Mouse (Mus musculus) testis, postnatal 14 days (tissue): ENCODE measurements at regions not wholly inside any gene's neighbourhood (a gene's known extent, or its start where the extent isn't known, plus 50 kb on each side); places are given as distances from the start of the nearest gene placed in this dataset.

ENCODE experiments used
- DNase-seq: peaks from one replicate; pipeline ENCODE4 v3.0.0; 2021; ENCODE audit warnings: low spot score

DNA sequence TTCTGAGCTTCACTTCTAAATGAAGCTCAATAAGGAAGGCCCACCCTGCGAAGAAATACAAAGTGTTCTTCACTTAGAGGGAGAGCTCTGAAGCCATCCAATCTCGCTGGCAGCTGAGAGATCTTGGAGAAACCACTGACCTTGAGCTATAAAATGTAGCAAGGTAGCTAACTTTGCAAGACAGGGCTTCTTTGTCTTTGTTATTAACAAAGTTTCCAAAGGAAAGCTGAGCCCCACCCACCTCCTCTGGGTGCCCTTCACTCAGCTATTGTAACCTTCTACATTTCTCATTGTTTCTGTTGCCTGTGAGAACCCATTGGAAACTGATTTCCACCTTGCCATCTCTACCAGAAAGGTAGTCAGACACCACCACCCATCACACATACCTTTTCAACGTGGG lies 57.2 kb upstream of the Usp9x start:
- peak; percentile 70 for DNase-seq

DNA sequence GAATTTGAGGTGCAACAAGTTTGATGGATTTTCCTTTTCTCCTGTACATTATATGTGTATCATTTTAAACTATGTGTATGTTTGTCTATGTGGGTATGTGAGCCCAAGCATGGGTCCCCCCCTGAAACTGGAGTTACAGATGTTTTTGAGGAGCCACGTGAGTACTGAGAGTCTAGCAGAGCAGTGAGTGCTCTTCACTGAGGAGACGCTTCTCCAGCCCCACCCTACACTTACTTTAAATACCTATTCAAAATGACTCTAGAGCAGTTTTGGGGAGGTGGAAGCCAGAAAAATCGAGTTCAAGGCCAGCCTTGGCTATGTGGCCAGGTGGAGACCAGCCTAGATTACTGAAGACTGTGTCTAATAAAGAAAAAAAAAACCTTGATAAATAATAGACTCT lies 58.2 kb upstream of the Usp9x start:
- no peak for DNase-seq

DNA sequence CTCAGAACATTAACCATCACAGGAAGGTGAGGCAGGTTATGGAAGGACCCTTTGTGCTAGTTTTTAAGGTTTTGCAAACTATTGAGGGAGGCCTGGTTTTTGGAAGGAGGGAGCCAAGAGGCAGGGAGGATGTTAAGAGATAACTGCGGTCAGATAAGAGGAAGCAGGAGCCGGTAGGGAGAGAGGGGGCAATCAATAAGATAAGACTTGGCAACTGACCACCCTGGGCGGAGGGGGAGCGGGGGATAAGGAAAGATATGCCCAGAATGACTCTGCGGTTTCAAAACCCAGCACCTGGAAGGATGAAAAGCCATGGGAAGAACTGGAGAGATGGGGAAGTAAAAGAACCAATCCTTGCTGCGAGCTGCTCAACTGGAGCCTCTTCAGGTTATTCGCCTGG lies 80.5 kb upstream of the Usp9x start:
- DNase-seq = no peak

DNA sequence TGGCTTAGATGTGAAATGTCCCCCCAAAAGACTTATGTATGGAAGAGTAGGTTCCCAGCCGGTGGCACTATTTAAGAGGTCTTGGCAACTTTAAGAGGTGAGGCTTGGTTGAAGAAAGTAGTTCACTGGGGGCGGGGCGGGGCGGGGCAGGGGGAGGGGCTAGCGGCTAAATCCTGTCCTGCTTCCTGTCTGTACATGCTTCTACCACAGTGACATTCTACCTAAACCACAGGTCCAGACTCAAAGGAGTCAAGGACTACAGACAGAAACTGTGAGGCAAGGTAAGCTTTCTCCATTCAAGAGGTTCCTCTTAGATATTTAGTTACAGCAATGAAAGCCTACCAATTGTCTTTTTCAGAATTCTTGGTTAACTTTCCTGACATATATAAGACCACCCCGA lies 93.6 kb upstream of the Usp9x start:
- no peak for DNase-seq

GRCm38 (mm10) chrX:12968979-12969746 lies 102.1 kb upstream of the Usp9x start:
- DNase-seq = no peak

GRCm38 (mm10) chrX:12959467-12960314 lies 111.6 kb upstream of the Usp9x start:
- DNase-seq = no peak

- DNase-seq = no peak
These were observed 112.4 kb upstream of the Usp9x start for GRCm38 (mm10) chrX:12958873-12959272.

DNA sequence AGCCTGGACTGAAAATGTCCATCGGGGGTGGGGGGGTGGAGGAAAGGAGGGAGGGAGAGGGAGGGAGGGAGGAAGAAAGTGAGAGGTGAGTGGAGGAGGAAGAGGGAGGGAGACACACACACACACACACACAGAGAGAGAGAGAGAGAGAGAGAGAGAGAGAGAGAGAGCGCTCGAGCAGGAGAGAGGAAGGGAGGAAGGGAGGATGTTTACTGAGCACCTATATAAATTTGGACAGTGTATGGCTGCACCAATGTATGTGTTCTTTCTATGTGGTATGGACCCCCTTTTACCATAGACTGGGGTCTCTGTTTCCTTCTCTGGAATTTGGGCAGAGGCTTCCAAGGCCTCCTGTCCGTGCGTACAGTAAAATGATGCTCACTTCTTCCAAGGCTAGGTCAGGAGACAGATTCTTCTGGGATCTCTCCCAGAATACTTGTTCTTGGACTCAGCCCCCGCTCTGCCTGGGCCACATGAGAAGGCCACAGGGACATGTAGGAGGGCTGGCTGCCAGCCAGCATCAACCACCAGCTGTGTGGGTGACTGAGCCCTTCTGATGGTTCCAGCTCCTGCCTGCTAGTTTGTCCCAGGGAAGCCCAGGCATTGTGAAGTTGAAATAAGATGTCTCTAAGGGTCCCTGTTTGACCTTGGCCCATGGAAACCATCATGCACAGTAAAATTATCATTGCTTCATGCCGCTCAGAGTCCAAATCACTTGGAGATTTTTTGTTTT lies 120.2 kb upstream of the Usp9x start:
- peak; percentile 69 for DNase-seq

DNA sequence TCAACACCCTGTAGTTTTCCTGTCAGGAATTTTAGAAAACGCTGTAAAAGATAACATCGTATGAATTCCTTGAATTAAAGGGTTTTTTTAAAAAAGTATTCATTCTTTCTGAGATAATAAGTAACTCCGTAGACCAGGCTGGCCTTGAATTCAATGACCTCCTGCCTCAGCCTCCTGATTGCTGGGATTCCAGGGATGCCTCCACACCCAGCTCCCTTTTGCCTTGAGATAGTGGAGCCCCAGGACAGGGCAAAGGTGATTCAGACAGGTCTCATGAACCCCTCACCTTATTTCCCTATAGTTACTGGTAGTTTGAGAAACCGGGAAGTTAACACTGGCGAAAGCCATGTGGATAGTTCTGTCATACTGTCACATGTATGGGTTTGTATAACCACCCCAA lies 128.8 kb upstream of the Usp9x start:
- DNase-seq = no peak

GRCm38 (mm10) chrX:12936406-12937172 lies 134.7 kb upstream of the Usp9x start:
- peak; percentile 28 for DNase-seq

DNA sequence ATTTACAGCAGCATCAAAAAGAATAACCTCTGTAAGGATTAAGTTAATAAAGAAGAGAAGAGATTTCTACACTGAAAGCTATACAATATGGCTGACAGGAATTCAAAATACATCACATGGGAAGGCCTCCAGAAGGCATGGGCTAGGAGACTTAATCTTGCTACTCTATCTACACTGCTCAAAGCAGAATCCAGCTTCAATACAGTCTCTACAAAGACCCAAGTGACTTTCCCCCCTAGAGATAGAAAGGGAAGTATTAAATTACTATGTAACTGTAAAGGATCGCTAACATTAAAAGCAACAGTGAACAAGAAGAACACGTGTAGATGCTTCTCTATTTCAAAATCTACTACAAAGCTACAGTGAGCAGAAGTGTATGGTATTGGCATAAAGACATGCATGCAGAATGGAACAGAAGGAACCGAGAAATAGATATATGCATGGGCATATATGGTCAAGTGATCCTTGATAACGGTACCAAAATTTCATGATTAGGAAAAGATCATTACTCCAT lies 137.9 kb upstream of the Usp9x start:
- no peak for DNase-seq

DNA sequence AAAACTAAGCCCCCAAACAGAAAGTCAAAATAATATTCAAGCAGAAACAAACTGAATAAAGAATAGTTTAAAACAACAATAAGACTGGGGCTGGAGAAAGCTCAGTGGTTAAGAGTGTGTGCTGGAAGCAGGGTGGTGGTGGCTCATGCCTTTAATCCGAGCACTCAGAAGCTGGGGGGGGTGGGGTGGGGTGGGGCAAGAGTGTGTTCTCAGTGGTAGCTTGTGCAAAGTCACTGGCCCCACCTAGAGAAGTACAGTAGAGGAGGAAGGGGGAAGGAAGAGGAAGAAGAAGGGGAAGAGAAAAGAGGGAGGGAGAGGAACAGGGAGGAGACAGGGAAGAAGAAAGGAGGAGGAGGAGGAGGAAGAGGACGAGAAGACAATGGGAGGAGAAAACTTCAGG lies 141.1 kb upstream of the Usp9x start:
- no peak for DNase-seq

DNA sequence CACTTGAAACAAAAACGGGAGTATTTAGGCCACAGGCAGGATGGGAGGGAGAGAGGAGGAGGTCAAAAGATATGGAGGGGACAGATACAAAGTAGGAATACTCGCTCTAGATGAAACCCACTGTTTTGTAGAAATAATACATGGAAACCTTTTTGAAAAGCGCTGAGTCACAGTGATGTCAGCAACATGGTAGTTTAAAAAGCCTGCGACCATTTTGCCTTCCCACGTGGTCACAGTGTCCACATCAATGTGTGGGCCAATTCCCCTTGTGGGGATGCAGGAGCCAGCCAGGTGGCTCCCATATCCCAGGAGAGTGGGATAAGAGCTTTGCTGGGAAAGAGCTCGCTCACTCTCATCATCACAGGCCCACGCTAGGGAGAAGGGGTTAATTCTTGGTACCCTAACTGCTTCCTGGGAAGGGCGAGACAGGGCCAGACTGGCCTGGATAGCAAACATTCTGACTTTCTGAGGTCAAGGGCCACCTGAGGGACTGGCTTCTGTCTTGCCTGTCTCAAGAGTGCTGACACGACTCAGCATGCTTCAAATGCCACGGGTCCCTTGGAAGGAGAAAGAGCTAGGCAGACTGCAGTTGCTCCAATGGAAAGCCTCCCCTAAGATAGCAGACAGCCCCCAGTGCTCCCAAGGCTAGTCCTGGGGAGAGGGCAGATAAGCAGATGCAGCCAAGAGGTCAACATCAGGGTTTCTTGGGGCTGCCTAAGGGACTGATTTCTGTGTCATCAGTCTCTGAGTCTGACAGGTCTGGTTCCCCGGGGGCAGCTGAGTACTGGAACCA lies 143.3 kb upstream of the Usp9x start:
- DNase-seq = no peak

- DNase-seq = no peak
These were observed 146.3 kb upstream of the Usp9x start for GRCm38 (mm10) chrX:12924705-12925644.

DNA sequence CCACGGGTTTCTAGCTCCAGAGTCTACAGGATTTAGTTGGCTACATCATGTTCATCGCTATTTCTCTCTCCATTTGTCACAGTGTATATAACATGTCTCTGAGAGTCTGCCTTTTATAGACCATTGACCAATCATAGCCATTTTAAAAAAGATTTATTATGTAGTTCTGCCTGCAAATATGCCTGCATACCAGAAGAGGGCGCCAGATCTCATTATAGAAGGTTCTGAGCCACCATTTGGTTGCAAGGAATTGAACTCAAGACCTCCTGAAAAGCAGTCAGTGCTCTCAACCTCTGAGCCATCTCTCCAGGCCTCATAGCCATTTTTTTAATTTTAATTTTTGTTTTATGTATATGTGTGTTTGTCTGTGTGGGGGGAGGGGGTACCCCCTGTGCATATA lies 151.7 kb upstream of the Usp9x start:
- no peak for DNase-seq

- DNase-seq = peak; percentile 53
These were observed 154.2 kb upstream of the Usp9x start for GRCm38 (mm10) chrX:12917105-12917504.

GRCm38 (mm10) chrX:12916684-12917083 lies 154.6 kb upstream of the Usp9x start:
- peak; percentile 8 for DNase-seq

DNA sequence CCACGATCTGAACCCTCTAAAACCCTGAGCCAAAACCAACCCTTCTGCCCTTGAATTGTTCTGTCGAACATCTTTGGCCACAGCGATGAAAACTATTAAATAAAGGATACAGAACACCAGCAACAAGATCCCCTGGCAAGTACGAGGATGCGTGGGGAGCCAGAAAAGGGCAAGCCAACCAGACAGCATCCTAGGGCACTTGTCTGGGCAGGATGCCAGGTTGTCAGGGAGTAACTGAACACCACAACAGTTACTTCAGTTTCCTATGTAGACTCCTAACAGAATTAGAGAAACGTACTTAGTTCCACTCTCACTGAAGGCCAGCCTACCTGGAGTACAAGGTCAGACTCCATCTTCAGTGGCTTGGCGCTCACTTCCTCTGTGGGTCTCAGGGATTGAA lies 138.4 kb upstream of the Med14 start:
- DNase-seq = peak; percentile 24

GRCm38 (mm10) chrX:12891468-12891867 lies 129.6 kb upstream of the Med14 start:
- DNase-seq = no peak

- no peak for DNase-seq
These were observed 127.6 kb upstream of the Med14 start for GRCm38 (mm10) chrX:12889482-12889808.
